Mouse (Mus musculus): ENCODE measurements around the gene Gm20388.

DNA sequence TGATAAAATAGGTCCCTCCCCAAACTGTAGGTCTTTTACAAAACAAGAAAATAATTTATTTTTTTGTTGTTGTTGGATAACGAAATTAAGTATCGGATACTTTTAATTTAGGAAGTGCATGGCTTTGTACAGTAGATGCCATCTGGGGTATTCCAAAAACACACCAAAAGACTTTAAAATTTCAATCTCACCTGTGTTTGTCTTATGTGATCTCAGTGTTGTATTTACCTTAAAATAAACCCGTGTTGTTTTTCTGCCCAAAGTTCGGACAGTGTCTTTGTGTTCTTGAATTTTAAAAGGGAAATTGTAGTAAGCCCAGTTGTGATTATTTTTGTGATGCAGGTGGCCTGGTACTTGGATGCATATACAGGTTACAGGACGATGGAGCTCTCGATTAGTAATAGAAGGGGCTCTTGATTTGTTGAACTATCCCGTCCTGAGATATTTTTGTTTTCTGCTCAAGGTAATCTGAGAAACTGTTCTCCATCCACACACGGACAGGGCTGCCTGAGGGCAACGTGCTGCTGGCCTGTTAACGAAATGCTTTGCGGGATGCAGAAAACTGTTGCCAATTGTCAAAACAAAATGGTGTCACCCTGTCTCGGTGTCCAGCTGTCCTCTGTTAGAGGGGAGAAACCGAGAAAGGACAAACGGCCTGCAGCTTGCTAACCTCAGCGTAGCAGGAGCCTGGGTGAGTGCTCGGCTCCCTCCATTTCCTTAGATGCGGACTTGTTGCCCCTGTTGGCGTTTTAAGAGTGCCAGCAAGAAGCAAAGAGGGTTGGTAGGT is 1208.2 kb downstream of the Gm20388 start:
- TF ChIP-seq POLR2A (IDR thresholded peaks at IDR 0.05; ENCODE audit: low read depth, low read length) (no peak), CTCF (conservative IDR thresholded peaks at IDR 0.05; ENCODE audit: insufficient read depth, insufficient read length, low read depth, low read length) (no peak)

Measured in kidney, adult 2 months (tissue).